Mouse (Mus musculus): ENCODE results near the gene Gpr62.

DNA sequence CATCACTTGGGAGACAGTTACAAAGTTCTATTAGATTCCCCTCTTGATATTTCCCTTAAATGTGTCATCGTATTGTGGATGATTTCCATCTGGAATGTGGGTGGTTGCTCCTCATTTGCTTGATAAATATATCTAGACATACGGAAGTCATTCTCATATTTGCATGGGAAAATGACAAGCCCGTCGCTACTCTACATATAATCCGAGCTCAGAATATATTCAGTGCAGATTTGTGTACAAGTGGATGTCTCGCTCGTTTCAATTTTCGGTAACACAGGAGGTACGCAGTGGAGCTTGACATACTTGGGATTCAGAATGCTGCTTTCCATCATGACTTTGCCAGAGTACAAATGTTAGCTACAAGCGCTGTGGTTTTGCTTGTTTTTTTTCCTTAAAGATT is 43.6 kb upstream of the Gpr62 start:
- no peak for TF ChIP-seq POLR2A (IDR thresholded peaks at IDR 0.05; ENCODE audit: control insufficient read depth, extremely low read depth, insufficient read depth, low read length, poor library complexity)
- no peak for TF ChIP-seq CTCF (IDR thresholded peaks at IDR 0.05; ENCODE audit: borderline replicate concordance, control insufficient read depth, extremely low read depth, insufficient read depth, low read length, poor library complexity)

Data from thymus, adult 2 months (tissue).